Mouse (Mus musculus) forebrain, postnatal 0 days (tissue): Measurements from ENCODE around the gene Sorcs2. TPM values are rescaled to one million over a fixed set of nuclear protein-coding genes. Genes with fewer than 3 reads are reported as not detected.
A peak's percentile ranks its signal among the peaks of the same experiment; 100 is the strongest.

Source experiments
- ATAC-seq: fragments of 200-750 bp; cut with Nextera tagmentation; 2 replicates; pipeline ENCODE4 v1.8.0; 2017; ENCODE audit warnings: mild to moderate bottlenecking, moderate library complexity
- DNase-seq: peaks from one replicate; pipeline ENCODE4 v3.0.0-alpha.2; 2015
- H3K27ac ChIP-seq: fragments of 300-500 bp; sonication (generic); 2 replicates; pipeline ENCODE4 v1.5.1; 2014; ENCODE audit warnings: low read depth, mild to moderate bottlenecking, antibody characterized with exemption, low read length, moderate library complexity, mixed read lengths
- H3K27me3 ChIP-seq: fragments of 300-500 bp; sonication (generic); 2 replicates; pipeline ENCODE4 v1.6.1; 2014; ENCODE audit warnings: mild to moderate bottlenecking, low read length, mixed read lengths; ENCODE audit not compliant: insufficient read depth
- H3K36me3 ChIP-seq: fragments of 300-500 bp; sonication (generic); 2 replicates; pipeline ENCODE4 v1.6.1; 2014; ENCODE audit warnings: mild to moderate bottlenecking, moderate library complexity; ENCODE audit not compliant: insufficient read depth
- H3K4me1 ChIP-seq: fragments of 300-500 bp; sonication (generic); 2 replicates; pipeline ENCODE4 v1.6.1; 2014; ENCODE audit warnings: antibody characterized with exemption; ENCODE audit not compliant: insufficient read depth
- H3K4me2 ChIP-seq: fragments of 300-500 bp; sonication (generic); 2 replicates; pipeline ENCODE4 v1.6.1; 2014; ENCODE audit warnings: low read depth, mild to moderate bottlenecking, moderate library complexity
- H3K4me3 ChIP-seq: fragments of 300-500 bp; sonication (generic); 2 replicates; pipeline ENCODE4 v1.5.1; 2014; ENCODE audit warnings: low read depth, low read length, mixed read lengths
- H3K9ac ChIP-seq: fragments of 300-500 bp; sonication (generic); 2 replicates; pipeline ENCODE4 v1.6.1; 2014; ENCODE audit warnings: mild to moderate bottlenecking
- H3K9me3 ChIP-seq: fragments of 300-500 bp; sonication (generic); 2 replicates; pipeline ENCODE4 v1.6.1; 2016; ENCODE audit warnings: low read length
- CTCF ChIP-seq: sonication (generic); IDR thresholded peaks from 2 replicates; pipeline ENCODE4 v1.5.1; 2016; ENCODE audit warnings: antibody characterized with exemption, control low read depth, low read depth
- WGBS: fragments of 180-500 bp; shearing (Covaris S2); extraction: QIAGEN DNeasy Blood & Tissue Kit; methylation state at CpG from one replicate; pipeline ENCODE4 v1.1.7; 2014; 5-methylcytosine and 5-hydroxymethylcytosine counted together
- polyA plus RNA-seq: library from polyadenylated mRNA; unstranded; fragments of >200 nt; fragmentation: Nextera tagmentation; extraction: Ambion mirVana; gene quantifications from 2 replicates; pipeline ENCODE4 v1.2.1, GENCODE M21; 2015
- total RNA-seq: library from RNA; depleted of rRNA; stranded (reverse); fragments of >200 nt; gene quantifications from 2 replicates; pipeline ENCODE4 v1.2.3, GENCODE M21; 2014

Gene Sorcs2
- total and polyA plus RNA-seq, 2 experiments from 2014 or later: 10.0 to 29.8 TPM

- H3K27ac ChIP-seq: no peak overlapping the region
- H3K9me3 ChIP-seq: no peaks in the 10 kb centered on the region
- no peak overlapping the region for H3K4me2 ChIP-seq
- H3K36me3 ChIP-seq: no peaks in the 10 kb centered on the region
- TF ChIP-seq CTCF: no peak
- H3K27me3 ChIP-seq: no peaks in the 10 kb centered on the region
- no peaks in the 10 kb centered on the region; the same call in 1 of the 2 replicates for H3K4me1 ChIP-seq
- no peak overlapping the region for H3K9ac ChIP-seq
- H3K4me3 ChIP-seq: no peak overlapping the region
- 62% methylated on average over 7 of the region's 7 CpGs for WGBS
- DNase-seq (no peak), ATAC-seq (no peak)
These were observed 219.7 kb downstream of the Sorcs2 start for GRCm38 (mm10) chr5:36178215-36178614.

GRCm38 (mm10) chr5:36176873-36177272, 221.1 kb downstream of the Sorcs2 start:
- Histone ChIP-seq H3K27me3 (no peaks in the 10 kb centered on the region), H3K4me2 (no peak overlapping the region), H3K27ac (no peak overlapping the region), H3K9ac (no peak overlapping the region), H3K36me3 (no peaks in the 10 kb centered on the region), H3K9me3 (no peaks in the 10 kb centered on the region), H3K4me3 (no peak overlapping the region), H3K4me1 (no peaks in the 10 kb centered on the region; the same call in 1 of the 2 replicates)
- no peak for TF ChIP-seq CTCF
- 96% methylated on average over 4 of the region's 4 CpGs for WGBS
- no peak for DNase-seq
- no peak for ATAC-seq

- no peak for ATAC-seq
- DNase-seq: no peak
- H3K27me3 ChIP-seq: no peaks in the 10 kb centered on the region
- H3K4me2 ChIP-seq: no peak overlapping the region
- 85% methylated on average over 11 of the region's 11 CpGs for WGBS
- no peaks in the 10 kb centered on the region; the same call in 1 of the 2 replicates for H3K4me1 ChIP-seq
- TF ChIP-seq CTCF: no peak
- no peak overlapping the region for H3K27ac ChIP-seq
- no peaks in the 10 kb centered on the region for H3K36me3 ChIP-seq
- no peaks in the 10 kb centered on the region for H3K9me3 ChIP-seq
- H3K9ac ChIP-seq: no peak overlapping the region
- H3K4me3 ChIP-seq: no peak overlapping the region
These were observed 221.5 kb downstream of the Sorcs2 start for GRCm38 (mm10) chr5:36176409-36176808.

GRCm38 (mm10) chr5:36174569-36175115, 223.3 kb downstream of the Sorcs2 start:
- Histone ChIP-seq H3K27me3 (no peaks in the 10 kb centered on the region), H3K4me3 (no peak overlapping the region), H3K9ac (no peak overlapping the region), H3K27ac (no peak overlapping the region), H3K9me3 (no peaks in the 10 kb centered on the region), H3K4me2 (no peak overlapping the region), H3K36me3 (no peaks in the 10 kb centered on the region), H3K4me1 (no peaks in the 10 kb centered on the region; the same call in 1 of the 2 replicates)
- no peak for TF ChIP-seq CTCF
- DNase-seq: no peak
- ATAC-seq: peak; percentile 72
- 6% methylated on average over 9 of the region's 9 CpGs for WGBS

- no peak overlapping the region for H3K4me2 ChIP-seq
- H3K36me3 ChIP-seq: no peaks in the 10 kb centered on the region
- H3K27me3 ChIP-seq: no peaks in the 10 kb centered on the region
- H3K9ac ChIP-seq: no peak overlapping the region
- no peak overlapping the region for H3K4me3 ChIP-seq
- peak; percentile 51; the same call in 1 of the 2 replicates for ATAC-seq
- 0 out of 2 replicates have a peak, but pooled peaks have one; percentile 10 for TF ChIP-seq CTCF
- H3K9me3 ChIP-seq: no peaks in the 10 kb centered on the region
- 50% methylated on average over 14 of the region's 14 CpGs for WGBS
- peak; percentile 41 for DNase-seq
- 0 out of 2 replicates have a peak, but pooled peaks cover 4% of the 10 kb centered on the region for H3K4me1 ChIP-seq
- H3K27ac ChIP-seq: no peak overlapping the region; the same call in 1 of the 2 replicates
These were observed 228.8 kb downstream of the Sorcs2 start for GRCm38 (mm10) chr5:36168963-36169650.

- WGBS: 72% methylated on average over 6 of the region's 6 CpGs
- no peak overlapping the region for H3K9ac ChIP-seq
- H3K4me2 ChIP-seq: no peak overlapping the region
- no peaks in the 10 kb centered on the region for H3K9me3 ChIP-seq
- no peak overlapping the region for H3K4me3 ChIP-seq
- peak overlapping the region; percentile 9; the same call in 1 of the 2 replicates for H3K27ac ChIP-seq
- H3K27me3 ChIP-seq: no peaks in the 10 kb centered on the region
- no peak for TF ChIP-seq CTCF
- no peak for DNase-seq
- peak; percentile 52 for ATAC-seq
- no peaks in the 10 kb centered on the region for H3K36me3 ChIP-seq
- 0 out of 2 replicates have a peak, but pooled peaks cover 4% of the 10 kb centered on the region for H3K4me1 ChIP-seq
These were observed 231.5 kb downstream of the Sorcs2 start for GRCm38 (mm10) chr5:36166346-36167013.
